Mouse (Mus musculus) cerebellum, postnatal 25 days (tissue): ENCODE measurements around the gene Aqp12.
A peak's percentile ranks its signal among the peaks of the same experiment; 100 is the strongest.

Experiments used
- DNase-seq, 2 experiments: peaks; one replicate each; pipeline ENCODE4 v3.0.0; 2021; ENCODE audit warnings: mixed read lengths in 2 of 2

The Aqp12 gene

DNA sequence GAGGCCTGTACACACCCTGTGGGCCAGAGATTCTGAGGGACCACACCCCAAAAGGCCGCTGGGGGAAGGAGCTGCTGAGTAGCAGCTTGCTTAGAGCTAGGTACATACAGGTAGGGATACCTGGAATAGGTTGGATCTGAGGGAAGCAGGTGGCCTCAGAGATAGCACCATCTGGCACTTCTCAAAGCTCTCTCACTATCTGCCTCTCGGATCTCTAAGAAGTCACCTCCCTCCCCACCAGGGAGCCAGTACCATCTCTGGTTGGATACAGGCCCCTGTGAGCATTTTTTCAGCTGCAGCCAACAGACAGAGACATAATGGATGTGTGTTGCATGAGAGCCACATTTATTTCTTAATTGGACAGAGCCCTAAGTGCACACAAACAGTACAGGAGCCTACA lies 9.0 kb downstream of the Aqp12 start:
- DNase-seq = peak; percentile 62

GRCm38 (mm10) chr1:93018716-93019115 lies 12.6 kb downstream of the Aqp12 start:
- peak; percentile 76 to 79 for DNase-seq

GRCm38 (mm10) chr1:93020602-93021001 lies 14.5 kb downstream of the Aqp12 start:
- no peak for DNase-seq

DNA sequence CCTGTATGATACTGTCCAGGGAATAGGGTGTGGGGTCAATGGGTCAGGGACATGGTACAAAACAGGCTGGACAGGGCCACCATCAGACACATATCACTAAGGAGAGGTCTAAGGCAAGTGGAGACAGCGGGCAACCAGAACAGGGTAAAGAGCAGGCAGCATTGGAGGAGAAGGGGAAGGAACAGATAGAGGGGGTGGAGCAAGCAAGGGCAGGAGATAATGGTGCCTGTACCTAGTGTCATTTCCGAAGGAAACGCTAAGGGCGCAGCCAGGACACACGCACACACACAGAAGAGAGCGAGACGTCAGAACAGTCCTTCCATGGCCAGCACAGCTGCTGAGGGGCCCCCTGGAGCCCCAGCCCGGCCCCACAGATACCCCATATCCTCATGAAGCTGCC lies 20.5 kb downstream of the Aqp12 start:
- no peak for DNase-seq

GRCm38 (mm10) chr1:93029387-93029786 lies 23.3 kb downstream of the Aqp12 start:
- no peak for DNase-seq

DNA sequence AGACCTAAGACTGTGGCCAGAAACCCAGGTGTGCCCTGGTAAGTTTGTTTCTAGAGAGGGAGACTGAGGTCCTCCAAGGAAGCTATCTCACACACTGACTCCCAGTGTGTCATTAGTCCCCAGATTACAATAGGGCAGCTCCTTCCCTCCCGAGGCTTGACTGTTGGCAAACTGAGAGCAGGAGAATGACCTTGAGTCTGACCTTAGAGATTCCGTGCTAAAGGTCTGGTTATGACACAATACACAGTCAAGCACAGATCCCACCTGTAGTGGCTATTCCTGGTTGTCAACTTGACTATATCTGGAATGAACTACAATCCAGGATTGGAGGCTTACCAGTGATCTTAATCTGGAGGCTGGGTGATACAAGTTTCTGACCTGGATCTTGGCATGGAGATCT lies 23.9 kb downstream of the Aqp12 start:
- no peak for DNase-seq

- no peak for DNase-seq
Observed at GRCm38 (mm10) chr1:93031199-93031598, 25.1 kb downstream of the Aqp12 start.

DNA sequence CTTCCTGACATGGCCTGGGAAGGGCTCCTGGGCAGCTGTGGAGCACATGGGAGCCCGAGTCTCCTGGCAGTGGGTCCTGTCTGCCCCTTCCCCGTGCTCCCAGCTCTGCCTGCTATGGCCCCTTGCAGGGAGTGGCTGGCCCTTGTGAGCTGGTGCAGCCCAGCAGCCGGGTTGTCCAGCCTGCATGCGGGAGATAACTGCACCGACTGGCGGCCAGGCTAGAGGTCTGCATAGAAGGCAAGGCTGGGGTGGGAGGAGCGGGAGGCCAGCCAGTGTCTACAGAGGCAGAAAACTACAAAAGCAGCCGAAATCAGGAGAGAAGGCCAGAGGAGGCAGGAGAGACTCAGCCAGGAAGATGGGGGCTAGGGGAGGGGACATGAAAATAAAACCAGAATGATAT lies 27.9 kb downstream of the Aqp12 start:
- no peak for DNase-seq

GRCm38 (mm10) chr1:93035981-93036380 lies 29.8 kb downstream of the Aqp12 start:
- no peak for DNase-seq

DNA sequence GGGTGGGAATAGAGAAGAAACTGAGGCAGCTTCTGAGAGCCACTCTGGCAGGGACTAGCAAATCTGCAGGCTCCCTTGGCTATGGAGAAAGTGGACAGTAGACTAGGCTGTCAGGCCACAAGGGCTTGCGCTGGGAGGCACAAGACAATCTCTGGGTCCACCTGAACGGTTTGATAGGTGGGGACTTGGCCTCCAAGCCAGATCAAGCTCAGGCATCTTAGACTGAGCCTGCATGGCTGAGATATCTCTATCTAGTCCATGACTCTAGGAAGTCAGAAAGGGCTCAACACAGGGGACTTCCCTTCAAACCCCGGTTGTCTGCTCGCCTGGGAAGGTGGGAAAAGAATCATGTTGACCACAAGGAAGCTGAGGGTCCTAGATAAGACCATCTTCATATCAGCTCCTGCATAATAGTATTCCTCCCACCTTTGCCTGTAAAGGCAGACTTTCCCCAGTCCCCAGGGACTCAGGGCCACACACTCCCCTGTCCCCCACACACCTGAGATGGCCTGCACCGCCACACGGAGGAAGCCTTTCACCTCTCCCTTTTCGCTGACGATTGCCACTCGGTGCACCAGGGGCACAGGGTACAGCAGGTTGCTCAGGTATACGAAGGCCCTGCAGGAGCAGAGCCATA lies 40.1 kb downstream of the Aqp12 start:
- DNase-seq = no peak

GRCm38 (mm10) chr1:93050071-93050470 lies 43.9 kb downstream of the Aqp12 start:
- DNase-seq = peak; percentile 73 to 78

- no peak for DNase-seq
Observed at GRCm38 (mm10) chr1:93051124-93051833, 45.1 kb downstream of the Aqp12 start.
